ENCODE assay signal across 14 mouse cellular contexts in the genomic region with DNA sequence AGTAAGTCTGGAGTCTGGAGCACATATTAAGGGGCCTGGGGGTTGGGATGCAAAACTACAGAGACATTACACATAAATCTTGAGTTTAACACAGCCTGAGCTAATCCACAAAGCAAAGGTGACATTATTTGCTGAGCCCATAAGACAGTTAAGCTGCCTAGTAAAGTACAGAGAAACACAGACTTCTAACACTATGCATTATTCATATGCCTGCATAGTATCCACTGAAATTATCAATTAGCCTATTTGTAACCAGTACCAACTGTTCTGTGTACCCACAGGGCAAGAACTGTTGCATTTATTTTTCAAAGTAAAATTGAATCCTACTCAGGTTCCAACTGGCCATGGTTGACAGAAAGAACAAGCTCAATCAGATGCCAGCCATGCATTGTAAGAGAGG.
"Had no signal": no experiment of that assay in that cellular context is flagged by ENCODE, and none has a peak within 500 bp of the region (broad histone marks: within the 10 kb centered on the region; RNA-seq: fewer than 3 reads in every experiment).

No protein-coding gene starts in this region.

- H3K9ac ChIP-seq: liver, embryonic 12.5 days; liver, embryonic 14.5 days; lung, embryonic 14.5 days; midbrain, embryonic 12.5 days; neural tube, embryonic 12.5 days; stomach, embryonic 15.5 days had no signal

- H3K4me3 ChIP-seq: liver, embryonic 12.5 days; midbrain, embryonic 12.5 days; neural tube, embryonic 12.5 days; stomach, embryonic 15.5 days had no signal

- H3K27ac ChIP-seq: liver, embryonic 12.5 days; liver, embryonic 14.5 days; midbrain, embryonic 12.5 days; neural tube, embryonic 12.5 days; stomach, embryonic 15.5 days; stomach, postnatal 0 days had no signal

- H3K9me3 ChIP-seq: liver, embryonic 12.5 days; midbrain, embryonic 12.5 days; neural tube, embryonic 12.5 days; stomach, embryonic 15.5 days had no signal

- ATAC-seq: liver, embryonic 12.5 days had no signal

- H3K4me2 ChIP-seq: liver, embryonic 12.5 days; lung, embryonic 14.5 days; midbrain, embryonic 12.5 days; neural tube, embryonic 12.5 days; stomach, embryonic 15.5 days had no signal

- DNase-seq: lung, adult 18-20 months; lung, embryonic 14.5 days; lung, postnatal 10 days; lung, postnatal 4 days; right cerebral cortex, postnatal 14 days; thymus, adult 2 months; thymus, postnatal 25 days; thymus, postnatal 4 days had no signal

- H3K4me1 ChIP-seq: liver, embryonic 12.5 days; midbrain, embryonic 12.5 days; neural tube, embryonic 12.5 days; stomach, embryonic 15.5 days had no signal

- H3K36me3 ChIP-seq: liver, embryonic 12.5 days; midbrain, embryonic 12.5 days; neural tube, embryonic 12.5 days; stomach, embryonic 15.5 days had no signal

- H3K27me3 ChIP-seq: liver, embryonic 12.5 days; midbrain, embryonic 12.5 days; neural tube, embryonic 12.5 days; stomach, embryonic 15.5 days had no signal
